Mouse (Mus musculus): ENCODE measurements around the gene Nup153. TPM values are rescaled to one million over a fixed set of nuclear protein-coding genes. Genes with fewer than 3 reads are reported as not detected.

The Nup153 gene
- total RNA-seq (2021), result 10 to 100 TPM; 47.2 to 56.9 TPM

DNA sequence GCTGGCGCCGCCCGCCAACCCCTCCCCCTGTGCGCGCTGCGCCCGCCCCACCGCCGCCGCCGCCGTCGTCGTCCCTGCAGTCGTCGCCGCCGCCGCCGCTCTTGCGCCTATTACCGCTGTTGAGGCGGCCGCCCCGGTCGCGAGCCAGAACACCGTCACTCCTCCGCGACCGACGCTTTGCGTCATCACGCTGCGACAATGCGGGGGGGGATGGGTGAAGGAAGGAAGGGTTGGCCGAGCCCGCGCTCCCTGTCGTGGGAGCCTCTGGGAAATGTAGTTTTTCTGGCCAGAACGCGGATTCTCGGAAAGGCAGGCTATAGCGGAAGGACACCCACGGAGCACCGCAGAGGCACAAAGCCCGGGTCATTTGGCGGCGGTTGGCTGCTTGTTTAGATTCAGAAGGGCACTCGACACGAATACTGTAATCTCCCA lies at the start of gene Nup153:
Gene Nup153 (minus strand): TSS at position 104 of the 432 bp plus-strand sequence.
- DNase-seq (ENCODE audit: low spot score in 2 of 2), result peak; percentile 100
- intact Hi-C loops (cut with DNase I), result loop anchor here (10.0 kb wide), 1 partner anchor 287 kb away; the partner anchor contains the start of gene Nhlrc1

DNA sequence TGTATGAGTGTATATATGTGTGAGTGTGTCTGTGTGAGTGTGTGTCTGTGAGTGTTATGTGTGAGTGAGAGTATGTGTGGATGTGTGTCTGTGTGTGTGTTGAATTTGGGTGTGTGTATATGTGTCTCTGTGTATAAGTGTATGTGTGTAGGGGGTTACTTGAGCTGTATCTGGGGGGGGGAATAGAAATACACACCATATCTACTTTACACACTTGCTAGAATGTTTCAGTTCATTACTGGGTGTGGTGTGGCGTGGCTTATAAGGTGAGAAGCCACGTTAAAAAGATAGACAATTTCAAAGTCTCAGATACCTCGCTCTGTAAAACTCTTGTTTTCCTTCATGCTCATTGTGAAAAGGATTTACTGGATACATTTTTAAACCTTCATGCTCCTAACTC lies 49.7 kb upstream of the Nup153 start:
- intact Hi-C loops (cut with DNase I), result no loop called here

DNA sequence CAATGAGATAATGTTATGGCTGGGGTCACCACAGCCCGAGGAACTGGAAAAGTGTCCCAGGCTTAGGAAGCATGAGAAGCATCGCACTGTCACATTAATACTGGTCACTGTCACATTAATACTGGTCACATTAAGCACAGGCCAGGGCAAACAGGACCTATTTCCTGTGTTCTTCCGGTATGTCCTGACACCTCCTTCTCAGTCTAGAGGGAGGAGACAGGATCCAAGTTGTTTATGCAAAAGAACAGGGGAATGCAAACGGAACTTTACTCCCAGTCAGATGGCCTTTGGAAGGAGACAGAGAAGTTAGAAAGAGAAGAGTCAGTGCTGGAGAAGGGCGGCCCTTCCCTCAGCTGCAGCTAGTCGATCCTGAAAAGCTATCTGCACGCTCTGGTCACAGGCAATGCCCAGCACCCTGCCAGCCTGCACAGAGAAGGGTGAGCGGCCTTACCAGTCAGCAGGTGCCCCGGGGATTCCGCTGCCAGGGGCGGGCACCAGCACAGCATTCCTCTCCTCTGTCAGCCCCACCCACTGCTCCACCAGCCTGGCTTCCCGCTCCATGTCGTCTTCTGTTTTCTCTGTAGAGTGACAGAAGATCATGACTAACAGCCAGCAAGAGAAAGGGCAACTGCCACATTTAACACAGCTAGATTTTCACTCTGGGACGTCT lies 49.0 kb upstream of the Nup153 start:
- intact Hi-C loops (cut with DNase I), result no loop called here
- DNase-seq (ENCODE audit: low spot score in 2 of 2), result no peak

More for the DNA sequence above, 49.7 kb upstream of the Nup153 start:
- no peak for DNase-seq (ENCODE audit: low spot score in 2 of 2)

DNA sequence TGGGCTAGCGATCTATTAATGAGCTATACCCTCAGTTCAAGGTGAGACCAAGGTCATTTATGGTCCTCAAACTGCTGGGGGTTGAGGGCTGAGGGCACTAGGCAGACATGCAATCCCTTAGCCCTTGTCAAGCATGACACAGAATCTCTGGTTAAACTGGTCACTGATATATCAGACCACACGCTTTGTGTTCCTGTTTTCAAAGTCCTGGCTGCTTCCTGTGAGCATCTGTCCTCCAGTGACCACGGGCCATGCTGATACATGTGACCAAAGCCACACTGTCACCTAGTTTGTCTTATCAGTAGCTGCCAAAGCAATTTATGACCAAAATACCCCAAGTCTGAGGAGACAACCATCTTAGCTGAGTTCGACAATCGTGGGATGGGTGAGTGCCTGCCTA lies 47.3 kb upstream of the Nup153 start:
- DNase-seq (ENCODE audit: low spot score in 2 of 2), result no peak
- intact Hi-C loops (cut with DNase I), result no loop called here

DNA sequence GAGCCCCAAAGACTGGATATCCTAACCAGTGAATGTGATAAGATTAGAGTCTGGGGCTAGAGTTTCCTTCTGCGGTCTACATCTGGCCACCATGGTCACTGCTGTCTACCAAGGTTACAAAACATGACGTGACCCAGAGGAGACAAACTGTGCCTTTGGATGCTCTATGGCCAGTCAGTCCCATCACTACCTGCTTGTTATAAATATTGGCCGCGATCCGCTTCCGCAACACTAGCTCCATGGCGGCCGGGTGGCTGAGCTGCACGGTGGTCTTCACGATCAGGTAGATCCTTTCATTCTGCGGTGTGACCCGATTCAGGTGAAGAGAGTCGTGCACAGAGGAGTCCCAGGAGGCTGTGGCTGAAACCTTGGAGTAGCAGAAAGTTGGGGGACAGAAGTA lies 44.8 kb upstream of the Nup153 start:
- intact Hi-C loops (cut with DNase I), result no loop called here
- DNase-seq (ENCODE audit: low spot score in 2 of 2), result no peak

DNA sequence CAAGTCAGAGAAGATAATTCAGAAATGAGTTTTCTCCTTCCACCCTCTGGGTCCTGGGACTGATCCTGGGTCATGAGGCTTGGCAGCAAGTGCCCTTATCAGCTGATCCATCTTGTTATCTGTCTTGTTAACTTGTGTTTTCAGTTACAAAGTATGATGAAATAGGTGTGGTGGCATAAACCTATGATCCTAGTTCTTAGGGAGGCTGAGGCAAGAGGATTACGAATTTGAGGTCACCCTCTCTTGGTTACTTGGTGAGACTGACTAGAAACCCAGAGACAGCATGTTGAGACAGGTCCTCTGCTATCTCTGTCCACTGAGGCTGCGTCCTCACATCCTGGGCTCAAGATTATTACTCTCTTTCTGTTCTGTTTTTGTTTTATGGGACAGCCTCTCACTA lies 37.6 kb upstream of the Nup153 start:
- DNase-seq (ENCODE audit: low spot score in 2 of 2), result no peak
- intact Hi-C loops (cut with DNase I), result no loop called here

DNA sequence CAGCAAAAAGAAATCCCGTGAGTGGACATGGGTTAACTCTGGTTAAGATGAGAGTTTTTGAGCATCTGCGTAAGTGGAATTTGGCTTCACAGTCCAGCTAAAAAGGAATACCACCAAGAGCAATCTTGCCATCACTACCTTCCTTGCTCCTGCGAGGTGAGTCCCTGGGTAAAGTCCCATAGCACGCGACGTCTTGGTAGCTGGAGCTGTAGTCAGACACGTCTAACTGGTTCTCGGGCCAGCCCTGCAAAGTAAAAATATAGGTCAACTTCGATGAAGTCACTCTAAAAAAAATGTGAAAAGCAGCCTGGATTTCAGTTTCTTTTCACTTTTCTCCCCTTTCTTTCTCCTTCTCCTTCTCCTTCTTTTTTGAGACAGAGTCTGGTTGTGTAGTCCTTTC lies 35.5 kb upstream of the Nup153 start:
- intact Hi-C loops (cut with DNase I), result no loop called here
- no peak for DNase-seq (ENCODE audit: low spot score in 2 of 2)

DNA sequence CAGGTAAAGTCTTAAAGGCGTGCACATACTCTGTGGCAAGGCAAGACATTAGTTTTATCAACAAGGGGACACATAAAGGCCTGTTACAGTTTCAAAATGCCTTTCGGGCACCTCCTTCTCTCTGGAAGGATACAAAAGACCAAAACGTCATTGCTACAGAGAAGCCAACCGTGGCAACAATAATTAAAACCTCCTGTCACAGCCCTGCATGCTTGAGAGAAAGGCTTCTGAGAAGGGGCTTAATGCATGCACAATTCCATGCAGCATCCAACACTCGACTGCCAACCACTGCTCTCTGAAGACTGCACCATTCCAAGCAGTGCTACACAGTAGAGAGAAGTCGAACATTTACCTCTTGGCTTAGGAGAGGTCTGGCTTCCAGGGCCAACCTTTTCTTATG lies 33.2 kb upstream of the Nup153 start:
- intact Hi-C loops (cut with DNase I), result no loop called here
- DNase-seq (ENCODE audit: low spot score in 2 of 2), result no peak

DNA sequence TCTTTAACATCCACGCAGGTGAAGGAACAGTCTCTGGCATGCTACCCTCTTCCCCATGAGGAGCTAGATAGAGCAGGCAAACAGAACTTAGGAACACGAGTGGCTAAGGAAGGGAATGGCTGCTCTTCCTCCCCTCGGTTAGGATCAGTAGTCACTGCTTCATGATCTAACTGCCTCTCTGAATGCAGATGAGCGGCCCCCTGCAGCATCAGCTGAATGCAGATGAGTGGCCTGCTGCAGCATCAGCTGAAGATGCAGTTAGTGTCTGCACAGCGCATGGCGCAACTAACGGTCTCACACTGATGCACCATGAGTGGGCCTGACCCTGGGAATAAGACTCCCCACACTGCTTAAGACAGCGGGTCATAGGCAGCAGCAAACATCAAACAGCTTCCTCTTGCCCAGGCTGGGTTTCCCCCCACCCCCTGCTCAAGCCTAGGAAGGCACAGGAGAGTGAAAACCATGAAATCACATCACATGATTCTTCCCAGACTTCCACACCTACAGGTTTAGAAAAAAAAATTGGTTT lies 31.6 kb upstream of the Nup153 start:
- DNase-seq (ENCODE audit: low spot score in 2 of 2), result no peak

DNA sequence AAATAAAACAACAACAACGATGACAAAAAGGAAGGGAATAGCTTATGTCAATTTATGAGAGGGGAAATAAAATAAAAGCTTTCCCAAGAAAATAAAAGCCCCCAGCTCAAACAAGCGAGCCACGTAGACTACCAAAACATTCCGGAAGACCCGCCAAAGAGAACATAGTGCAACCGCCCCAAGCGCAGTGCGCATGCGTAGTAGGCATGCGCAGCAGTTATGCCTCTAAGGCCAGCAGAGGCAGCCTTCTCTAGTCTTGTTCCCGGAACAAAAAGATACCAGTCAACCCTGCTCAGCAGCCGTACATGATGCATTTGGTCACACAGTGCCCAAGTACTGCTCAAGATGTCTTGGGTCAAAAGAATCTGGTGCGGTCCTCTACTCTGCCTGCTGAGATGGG lies 30.9 kb upstream of the Nup153 start:
- intact Hi-C loops (cut with DNase I), result no loop called here
- DNase-seq (ENCODE audit: low spot score in 2 of 2), result no peak

More for the DNA sequence above, 31.6 kb upstream of the Nup153 start:
- intact Hi-C loops (cut with DNase I), result no loop called here

DNA sequence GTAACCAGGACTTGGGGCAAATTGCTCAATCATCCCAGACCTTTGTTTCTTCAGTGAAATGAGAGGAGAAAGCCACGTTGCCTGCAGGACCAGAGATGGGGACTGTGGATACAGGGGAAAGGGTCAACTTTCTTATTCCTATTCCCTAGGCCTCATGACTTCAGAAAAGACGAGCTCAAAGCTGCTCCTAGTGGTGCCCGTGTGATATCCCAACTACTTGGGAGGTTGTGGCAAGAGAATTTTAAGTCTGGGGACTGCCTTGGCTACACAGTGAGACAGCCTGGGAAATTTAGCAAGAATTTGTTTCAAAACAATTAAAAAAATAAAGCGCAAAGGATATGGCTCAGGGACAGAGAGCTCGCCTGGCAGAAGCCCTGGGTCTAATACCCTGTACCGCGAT lies 30.2 kb upstream of the Nup153 start:
- DNase-seq (ENCODE audit: low spot score in 2 of 2), result no peak
- intact Hi-C loops (cut with DNase I), result no loop called here

DNA sequence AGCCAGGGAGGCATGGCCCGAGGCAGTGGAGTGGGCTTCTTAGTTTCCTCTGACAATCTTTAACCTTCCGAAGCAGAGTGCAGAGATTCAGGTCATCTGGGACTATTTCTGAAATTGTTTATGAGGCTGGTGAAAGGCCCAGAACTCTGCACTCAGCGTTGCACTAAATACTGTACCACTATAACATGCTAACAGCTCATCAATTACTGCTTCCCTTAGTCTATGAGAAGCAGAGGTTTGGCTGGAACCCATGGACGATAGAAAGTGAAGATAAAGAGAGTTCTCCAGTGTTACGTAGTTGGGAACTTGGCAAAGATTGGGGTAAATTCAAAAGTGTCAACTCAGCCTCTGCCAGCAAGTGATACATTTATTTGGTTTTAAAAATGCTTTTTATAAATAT lies 25.6 kb upstream of the Nup153 start:
- intact Hi-C loops (cut with DNase I), result no loop called here
- DNase-seq (ENCODE audit: low spot score in 2 of 2), result no peak

DNA sequence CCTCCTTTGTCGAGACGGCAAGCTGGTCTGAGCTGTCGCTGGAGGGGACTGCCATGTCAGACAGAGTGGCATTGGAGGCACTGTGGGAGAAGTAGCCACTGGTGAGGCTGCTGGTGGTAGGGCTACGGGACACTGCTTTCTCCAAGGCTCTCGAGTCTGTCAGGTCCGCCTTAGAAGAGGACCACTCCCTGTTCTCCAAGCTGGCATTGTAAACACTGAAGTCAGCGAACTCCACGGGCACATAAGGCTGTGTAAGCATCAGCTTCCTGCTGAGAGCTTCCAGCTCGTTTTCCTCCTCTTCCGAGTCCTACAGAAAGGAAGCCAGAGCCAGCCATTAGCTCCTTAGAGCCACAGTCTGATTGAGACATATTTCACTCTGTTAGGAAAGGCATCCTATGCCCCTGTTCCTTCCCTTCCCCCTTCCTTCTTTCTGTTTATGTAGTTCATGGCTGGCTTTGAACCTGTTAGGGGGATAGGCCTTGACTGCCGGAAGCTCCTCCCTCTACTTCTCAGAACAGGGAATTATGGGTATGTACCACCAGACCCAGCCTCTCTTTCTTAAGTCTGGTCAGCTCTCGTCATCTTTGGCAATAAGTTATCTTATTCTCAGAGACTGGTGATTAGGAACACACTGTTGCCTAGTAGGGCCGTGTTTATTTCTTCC lies 25.0 kb upstream of the Nup153 start:
- DNase-seq (ENCODE audit: low spot score in 2 of 2), result no peak
- intact Hi-C loops (cut with DNase I), result no loop called here

DNA sequence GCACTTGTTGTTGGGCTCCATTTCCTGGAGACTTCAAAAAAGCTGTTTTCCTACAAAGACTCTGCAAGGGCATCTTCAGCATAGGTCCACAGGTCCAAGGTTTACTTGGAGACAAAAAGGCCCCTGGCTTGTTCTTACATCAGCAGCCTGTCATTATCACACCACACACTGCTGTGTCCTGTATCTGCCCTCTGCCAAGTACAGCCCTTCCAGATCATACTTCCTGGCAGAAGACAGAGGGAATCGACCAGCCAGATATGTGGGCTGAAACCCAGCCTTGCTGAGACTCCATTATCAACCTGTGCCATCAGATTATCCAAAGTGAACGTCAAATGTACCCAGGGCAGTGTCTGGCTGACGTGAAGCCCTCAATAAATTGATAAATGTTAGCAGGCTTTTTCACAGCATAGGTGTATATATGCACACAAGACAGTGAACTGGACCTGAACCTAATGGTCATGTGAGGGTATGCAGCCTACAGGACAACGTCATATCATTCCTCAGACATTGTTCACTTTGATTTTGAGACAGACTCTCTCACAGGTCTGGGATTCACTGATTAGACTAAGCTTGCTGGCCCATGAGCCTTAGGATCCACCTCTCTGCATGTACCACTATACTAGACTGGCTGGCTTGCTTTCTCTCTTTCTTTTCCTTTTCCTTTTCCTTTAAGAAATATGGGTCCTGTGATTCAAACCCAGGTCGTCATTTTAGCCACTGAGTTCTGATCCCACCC lies 20.6 kb upstream of the Nup153 start:
- DNase-seq (ENCODE audit: low spot score in 2 of 2), result no peak
- intact Hi-C loops (cut with DNase I), result no loop called here

DNA sequence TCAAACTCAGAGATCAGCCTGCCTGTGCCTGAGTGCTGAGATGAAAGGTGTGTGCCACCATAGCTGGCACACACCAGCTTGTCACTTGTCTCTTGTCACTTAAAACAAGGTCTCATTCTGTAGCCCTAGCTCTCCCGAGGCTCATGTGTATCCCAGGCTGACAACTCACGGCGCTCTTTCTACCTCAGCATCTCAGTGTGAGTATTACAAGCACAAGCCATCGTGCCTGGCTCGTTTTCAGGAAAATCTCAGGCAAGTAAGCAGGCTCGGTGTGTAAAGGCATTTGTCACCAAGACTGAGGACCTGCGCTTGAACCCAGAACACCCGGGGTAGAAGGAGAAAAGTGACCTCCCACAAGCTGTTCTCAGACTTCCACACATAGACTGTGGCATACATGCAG lies 16.1 kb upstream of the Nup153 start:
- DNase-seq (ENCODE audit: low spot score in 2 of 2), result no peak
- intact Hi-C loops (cut with DNase I), result no loop called here

DNA sequence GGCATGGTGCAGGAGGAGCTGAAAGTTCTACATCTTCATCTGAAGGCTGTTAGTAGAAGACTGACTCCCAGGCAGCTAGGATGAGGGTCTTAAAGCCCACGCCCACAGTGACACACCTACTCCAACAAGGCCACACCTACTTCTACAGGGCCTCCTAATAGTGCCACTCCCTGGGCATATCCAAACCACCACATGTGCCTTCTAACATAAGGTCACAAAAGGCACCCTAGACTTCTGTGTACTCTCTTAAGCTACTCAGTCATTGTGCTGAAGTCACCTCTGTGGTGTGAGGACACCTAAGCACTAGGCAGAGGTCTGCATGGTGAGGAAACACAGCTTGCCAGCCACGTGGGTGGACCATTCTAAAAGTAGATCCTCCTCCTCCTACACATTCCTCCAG lies 14.6 kb upstream of the Nup153 start:
- intact Hi-C loops (cut with DNase I), result no loop called here
- DNase-seq (ENCODE audit: low spot score in 2 of 2), result no peak

DNA sequence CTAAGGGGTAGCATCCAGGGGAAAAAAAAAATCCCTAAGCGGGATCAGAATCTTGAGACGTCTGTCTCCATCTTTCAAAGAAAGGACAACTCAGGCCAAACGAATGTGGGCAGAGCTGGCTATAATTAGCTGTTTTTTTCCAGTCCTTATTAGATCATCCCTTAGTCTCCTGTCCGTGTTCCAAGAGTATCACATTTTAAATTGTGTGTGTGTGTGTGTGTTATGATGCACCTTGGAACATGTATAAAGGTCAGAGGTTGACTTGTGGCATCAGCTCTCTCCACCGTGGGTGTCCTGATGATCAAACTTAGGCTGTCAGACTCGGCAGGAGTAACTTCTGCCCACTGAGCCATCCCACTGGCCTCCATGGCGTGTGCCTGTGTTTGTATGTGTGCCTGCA lies 11.7 kb upstream of the Nup153 start:
- DNase-seq (ENCODE audit: low spot score in 2 of 2), result no peak
- intact Hi-C loops (cut with DNase I), result no loop called here

DNA sequence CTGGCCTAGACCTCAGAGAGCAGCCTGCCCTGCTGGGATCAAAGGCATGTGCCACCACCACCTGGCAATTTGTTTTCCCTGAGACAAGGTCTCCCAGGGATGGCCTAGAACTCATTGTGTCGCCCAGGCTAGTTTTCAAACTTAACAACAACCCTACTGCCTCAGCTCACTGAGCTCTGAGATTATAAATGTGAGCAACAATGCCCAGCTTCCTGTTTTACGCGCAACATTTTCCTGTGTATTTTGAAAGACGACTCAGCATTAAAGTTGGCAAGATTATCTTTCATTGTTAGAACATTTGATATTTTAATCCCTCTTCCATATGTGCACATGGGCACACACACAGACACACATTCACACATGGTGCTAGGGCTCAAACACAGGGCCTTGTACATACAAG lies 9.7 kb upstream of the Nup153 start:
- intact Hi-C loops (cut with DNase I), result no loop called here

DNA sequence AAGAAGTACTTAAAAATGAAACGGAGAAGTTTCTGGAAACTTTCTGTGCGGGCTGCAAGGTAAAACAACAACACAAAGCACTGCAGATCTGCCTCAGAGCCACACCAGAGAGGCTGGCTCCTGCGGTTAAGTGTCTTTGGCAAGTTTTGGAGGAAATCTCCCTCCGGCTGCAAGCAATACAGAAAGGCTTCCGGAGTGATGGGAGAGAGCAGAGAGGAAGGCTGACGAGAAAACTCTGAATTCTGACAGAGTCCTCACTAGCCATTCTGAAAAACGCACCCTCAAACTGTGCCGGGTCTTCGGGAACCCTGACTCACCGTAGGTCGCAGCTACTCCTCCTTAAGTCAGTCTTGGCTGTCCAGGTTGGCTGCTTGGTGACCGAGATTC lies 8.7 kb upstream of the Nup153 start:
- intact Hi-C loops (cut with DNase I), result no loop called here
- no peak for DNase-seq (ENCODE audit: low spot score in 2 of 2)

More for the DNA sequence above, 9.7 kb upstream of the Nup153 start:
- DNase-seq (ENCODE audit: low spot score in 2 of 2), result no peak

DNA sequence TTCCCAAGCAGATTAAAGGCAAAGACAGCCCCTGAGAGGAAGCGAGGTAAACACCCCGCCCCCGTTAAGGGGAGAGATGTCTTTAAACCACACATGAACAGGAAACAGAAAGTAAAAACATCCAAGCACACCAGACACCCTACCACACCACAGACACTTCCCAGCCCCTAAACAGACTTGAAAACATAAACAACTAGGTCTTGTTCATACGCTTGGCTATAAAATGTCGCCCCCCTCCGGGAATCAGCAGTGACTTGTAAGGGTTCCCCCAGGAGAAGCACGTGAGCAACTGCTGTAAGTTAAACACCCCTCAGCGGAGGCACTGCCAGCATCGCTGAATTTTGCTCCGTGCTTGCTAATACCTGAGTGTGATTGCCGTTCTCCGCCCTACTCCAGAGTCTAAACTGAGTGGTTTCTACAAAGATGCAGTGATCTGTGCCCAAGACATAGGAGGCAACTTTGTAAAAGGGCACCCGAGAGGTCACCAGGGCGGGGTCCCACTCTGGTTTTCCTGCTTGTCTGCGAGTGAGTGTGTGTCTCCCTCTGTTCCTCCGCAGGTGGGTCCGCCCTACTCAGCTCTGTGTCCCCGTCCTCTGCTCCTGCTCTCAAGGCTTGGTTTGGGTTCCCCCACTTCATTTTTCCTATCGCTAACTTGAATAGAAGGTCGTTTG lies 8.2 kb upstream of the Nup153 start:
- peak; percentile 13 to 26 for DNase-seq (ENCODE audit: low spot score in 2 of 2)
- intact Hi-C loops (cut with DNase I), result no loop called here
